Mouse (Mus musculus) neural tube, postnatal 0 days (tissue): ENCODE data around the gene Fancf. TPM values are rescaled to one million over a fixed set of nuclear protein-coding genes. Genes with fewer than 3 reads are reported as not detected.

Source experiments
- polyA plus RNA-seq: library from polyadenylated mRNA; unstranded; fragments of >200 nt; fragmentation: Nextera tagmentation; extraction: Ambion mirVana; gene quantifications from 2 replicates; pipeline ENCODE4 v1.2.1, GENCODE M21; 2015

Fancf gene
- 9.5 and 10.9 TPM in 2 replicates for polyA plus RNA-seq

DNA sequence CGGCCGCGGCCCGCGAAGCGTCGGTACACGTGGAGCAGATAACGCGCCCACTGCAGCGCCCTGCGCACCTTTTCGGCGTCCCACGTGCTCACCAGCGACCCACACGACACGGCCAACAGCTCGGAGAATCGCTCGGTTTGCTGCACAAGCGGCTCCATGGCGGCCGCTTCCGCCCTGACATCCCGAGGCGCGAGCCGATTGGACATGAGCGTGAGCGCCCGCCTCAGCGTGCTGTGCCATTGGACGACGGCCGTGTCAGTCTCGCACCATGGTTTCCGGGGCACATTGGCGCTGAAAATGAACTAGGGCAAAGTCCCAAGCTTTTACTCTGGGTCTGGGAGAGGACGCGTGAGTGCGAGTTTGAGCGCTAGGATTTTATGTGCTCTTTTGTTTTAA lies at the start of gene Fancf:
Fancf (minus strand) TSS at position 171 of the 396 bp plus-strand sequence.

GRCm38 (mm10) chr7:51861250-51862096 lies 594 bp downstream of the Fancf start, which contains the start of gene Gas2:
Gene Gas2, plus strand, starts transcription at chr7:51862015.

Other genes starting within 250 kb of the Fancf start
- 128 and 141 TPM in 2 replicates for gene Slc17a6, start 240.3 kb downstream of the Fancf start, polyA plus RNA-seq
- 17.4 and 19.3 TPM in 2 replicates for gene Gas2, start 252 bp downstream of the Fancf start, polyA plus RNA-seq
- gene Svip, start 143.8 kb upstream of the Fancf start, polyA plus RNA-seq, result 21.8 and 22.5 TPM in 2 replicates
- gene 1700015G11Rik, start 153.5 kb upstream of the Fancf start, polyA plus RNA-seq, result 0.46 TPM in 1 of 2 replicates, not detected in the other